Mouse (Mus musculus): ENCODE results near the gene Oit3. TPM values are rescaled to one million over a fixed set of nuclear protein-coding genes. Genes with fewer than 3 reads are reported as not detected.
"Not testable (repeated sequence)": the region's sequence is repeated elsewhere in the genome, so short reads cannot be mapped to it uniquely, and the experiment has no call there.

Oit3 gene
- total RNA-seq, 2 experiments from 2014 or later, result not detected

GRCm38 (mm10) chr10:59429448-59430135 lies 12.0 kb downstream of the Oit3 start:
- no peak for DNase-seq

GRCm38 (mm10) chr10:59426371-59426770 lies 15.2 kb downstream of the Oit3 start:
- no peak for DNase-seq

GRCm38 (mm10) chr10:59425369-59425768 lies 16.2 kb downstream of the Oit3 start:
- peak; percentile 76 to 84 for DNase-seq

- no peak for DNase-seq
Observed at GRCm38 (mm10) chr10:59424453-59424852, 17.1 kb downstream of the Oit3 start.

GRCm38 (mm10) chr10:59419516-59419915 lies 22.1 kb downstream of the Oit3 start:
- DNase-seq, result no peak

- no peak for DNase-seq
Observed at GRCm38 (mm10) chr10:59416623-59417022, 25.0 kb downstream of the Oit3 start.

- no peak for DNase-seq
Observed at GRCm38 (mm10) chr10:59413711-59414110, 27.9 kb downstream of the Oit3 start.

- DNase-seq, result no peak
Observed at GRCm38 (mm10) chr10:59410264-59410663, 31.3 kb downstream of the Oit3 start.

- no peak for DNase-seq
Observed at GRCm38 (mm10) chr10:59408499-59408898, 33.1 kb downstream of the Oit3 start.

- DNase-seq, result no peak
Observed at GRCm38 (mm10) chr10:59403793-59404149, 37.8 kb downstream of the Oit3 start.

GRCm38 (mm10) chr10:59402899-59403792 lies 38.4 kb downstream of the Oit3 start, which contains the start of gene Pla2g12b:
Pla2g12b (plus strand) TSS chr10:59403660.
- no peak for DNase-seq

- not testable (repeated sequence) for DNase-seq
Observed at GRCm38 (mm10) chr10:59395461-59395860, 46.1 kb downstream of the Oit3 start, which contains the start of gene Gm10273. Gm10273 (plus strand) TSS chr10:59395632.

GRCm38 (mm10) chr10:59391907-59392306 lies 49.7 kb downstream of the Oit3 start:
- no peak for DNase-seq

GRCm38 (mm10) chr10:59389652-59390051 lies 51.9 kb downstream of the Oit3 start:
- no peak for DNase-seq

- no peak for DNase-seq
Observed at GRCm38 (mm10) chr10:59386951-59387350, 54.6 kb downstream of the Oit3 start.

- not testable (repeated sequence) for DNase-seq
Observed at GRCm38 (mm10) chr10:59381563-59381962, 60.0 kb downstream of the Oit3 start.

GRCm38 (mm10) chr10:59380411-59380821 lies 61.2 kb downstream of the Oit3 start:
- DNase-seq, result no peak

- DNase-seq, result no peak
Observed at GRCm38 (mm10) chr10:59379927-59380326, 61.7 kb downstream of the Oit3 start.

- DNase-seq, result no peak
Observed at GRCm38 (mm10) chr10:59378728-59379127, 62.9 kb downstream of the Oit3 start.

- no peak for DNase-seq
Observed at GRCm38 (mm10) chr10:59377906-59378305, 63.7 kb downstream of the Oit3 start.
